Mouse (Mus musculus): ENCODE measurements around the gene Gm49510.

DNA sequence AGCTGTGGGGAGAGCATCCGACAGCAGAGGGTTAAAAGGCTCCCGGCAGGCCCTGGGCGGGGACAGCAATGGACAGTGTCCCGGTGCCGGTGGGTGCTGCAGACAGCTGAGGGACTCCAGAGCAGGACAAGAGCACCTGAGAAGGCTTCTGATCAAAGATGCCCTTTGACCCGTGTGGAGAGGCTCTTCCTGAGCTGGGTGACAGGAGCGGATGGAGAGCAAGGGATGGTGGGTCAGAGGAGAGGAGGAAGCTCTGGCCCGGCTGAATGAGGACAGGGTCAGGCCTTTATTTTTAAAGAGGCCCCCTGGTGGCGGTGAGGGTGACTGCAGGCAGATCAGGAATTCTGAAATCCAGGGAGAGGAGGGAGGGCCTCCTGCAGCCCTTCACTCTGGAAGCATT, 43.2 kb downstream of the Gm49510 start:
- TF ChIP-seq POLR2A (IDR thresholded peaks at IDR 0.05; ENCODE audit: extremely low read depth, insufficient read depth, low read length) (no peak), CTCF (IDR thresholded peaks at IDR 0.05; ENCODE audit: extremely low read depth, insufficient read depth, low read length) (peak; percentile 59)

All from cortical plate, adult 2 months (tissue).